Mouse (Mus musculus): ENCODE data around the gene Hsd17b13. TPM values are rescaled to one million over a fixed set of nuclear protein-coding genes. Genes with fewer than 3 reads are reported as not detected.

Gene Hsd17b13
- polyA plus RNA-seq, 1 experiment, result 0.12 TPM

DNA sequence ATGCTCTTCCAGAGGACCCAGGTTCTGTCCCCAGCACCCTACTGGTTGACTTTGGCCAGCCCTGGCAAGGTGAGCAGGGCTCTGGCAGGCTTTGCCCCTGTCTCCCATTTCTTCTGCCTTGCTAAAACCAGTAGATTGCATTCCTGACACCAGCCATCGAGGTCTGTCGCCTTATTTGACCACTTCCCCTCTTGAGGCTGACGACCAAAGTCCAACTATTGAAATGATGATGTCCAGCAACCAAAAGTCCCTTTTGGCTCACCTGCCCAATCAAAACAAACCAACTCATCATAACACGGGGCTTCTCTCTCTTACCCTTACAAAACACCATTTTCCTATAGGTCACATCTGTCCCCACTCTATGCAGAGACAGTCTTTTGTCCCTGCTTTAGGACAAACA, 64.1 kb downstream of the Hsd17b13 start:
- no peak for TF ChIP-seq POLR2A (IDR thresholded peaks at IDR 0.05; ENCODE audit: control insufficient read depth, low read depth, low read length)
- TF ChIP-seq CTCF (IDR thresholded peaks at IDR 0.05; ENCODE audit: control insufficient read depth, insufficient read depth, insufficient replicate concordance, low read depth, low read length), result no peak
- H3K36me3 ChIP-seq (ENCODE audit: control insufficient read depth, insufficient read depth, low read length), result no peaks in the 10 kb centered on the region
- no peak overlapping the region for H3K4me3 ChIP-seq (ENCODE audit: control insufficient read depth, low read depth, low read length)
- peaks cover 7% of the 10 kb centered on the region for H3K4me1 ChIP-seq (ENCODE audit: control insufficient read depth, insufficient read depth, low read length)
- no peaks in the 10 kb centered on the region for H3K27me3 ChIP-seq (ENCODE audit: control insufficient read depth, insufficient read depth, low read length)
- no peak overlapping the region for H3K27ac ChIP-seq (ENCODE audit: control insufficient read depth, insufficient read depth, low read depth, low read length)

DNA sequence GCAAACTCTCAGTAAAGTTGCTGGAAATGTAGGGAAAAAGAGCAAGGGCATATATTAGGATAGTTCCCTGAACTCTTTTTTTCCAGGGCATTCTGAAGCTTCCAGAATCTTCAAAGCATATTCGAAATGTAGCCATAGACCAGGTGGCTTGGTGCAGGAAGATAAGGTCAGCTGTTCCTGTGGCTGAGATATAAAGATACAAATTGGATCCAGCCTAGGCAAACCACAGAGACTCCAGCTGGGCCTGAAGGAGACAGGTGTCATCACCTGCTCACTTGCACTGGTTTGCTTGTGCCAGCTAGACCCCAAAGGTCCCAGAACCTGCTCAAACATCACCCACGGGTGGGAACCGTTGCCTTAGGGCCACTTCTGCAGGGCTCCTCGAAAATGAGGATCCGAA, 65.7 kb downstream of the Hsd17b13 start:
- H3K4me1 ChIP-seq (ENCODE audit: control insufficient read depth, insufficient read depth, low read length), result peaks cover 7% of the 10 kb centered on the region
- H3K27me3 ChIP-seq (ENCODE audit: control insufficient read depth, insufficient read depth, low read length), result no peaks in the 10 kb centered on the region
- TF ChIP-seq POLR2A (IDR thresholded peaks at IDR 0.05; ENCODE audit: control insufficient read depth, low read depth, low read length) (no peak), CTCF (IDR thresholded peaks at IDR 0.05; ENCODE audit: control insufficient read depth, insufficient read depth, insufficient replicate concordance, low read depth, low read length) (no peak)
- H3K27ac ChIP-seq (ENCODE audit: control insufficient read depth, insufficient read depth, low read depth, low read length), result no peak overlapping the region
- H3K4me3 ChIP-seq (ENCODE audit: control insufficient read depth, low read depth, low read length), result no peak overlapping the region
- no peaks in the 10 kb centered on the region for H3K36me3 ChIP-seq (ENCODE audit: control insufficient read depth, insufficient read depth, low read length)

- Histone ChIP-seq H3K27me3 (ENCODE audit: control insufficient read depth, insufficient read depth, low read length) (no peaks in the 10 kb centered on the region), H3K4me3 (ENCODE audit: control insufficient read depth, low read depth, low read length) (peak within 1 kb of the TSS; percentile 95), H3K36me3 (ENCODE audit: control insufficient read depth, insufficient read depth, low read length) (no peaks in the 10 kb centered on the region), H3K27ac (ENCODE audit: control insufficient read depth, insufficient read depth, low read depth, low read length) (peak within 1 kb of the TSS; percentile 54), H3K4me1 (ENCODE audit: control insufficient read depth, insufficient read depth, low read length) (peaks cover 7% of the 10 kb centered on the region)
- peak; percentile 30; the same call in 1 of the 2 replicates for TF ChIP-seq POLR2A (IDR thresholded peaks at IDR 0.05; ENCODE audit: control insufficient read depth, low read depth, low read length)
- no peak for TF ChIP-seq CTCF (IDR thresholded peaks at IDR 0.05; ENCODE audit: control insufficient read depth, insufficient read depth, insufficient replicate concordance, low read depth, low read length)
Measured at GRCm38 (mm10) chr5:103910748-103911409, 66.3 kb downstream of the Hsd17b13 start, which contains the start of gene Klhl8. TSS of gene Klhl8 (minus strand) at chr5:103911259.

DNA sequence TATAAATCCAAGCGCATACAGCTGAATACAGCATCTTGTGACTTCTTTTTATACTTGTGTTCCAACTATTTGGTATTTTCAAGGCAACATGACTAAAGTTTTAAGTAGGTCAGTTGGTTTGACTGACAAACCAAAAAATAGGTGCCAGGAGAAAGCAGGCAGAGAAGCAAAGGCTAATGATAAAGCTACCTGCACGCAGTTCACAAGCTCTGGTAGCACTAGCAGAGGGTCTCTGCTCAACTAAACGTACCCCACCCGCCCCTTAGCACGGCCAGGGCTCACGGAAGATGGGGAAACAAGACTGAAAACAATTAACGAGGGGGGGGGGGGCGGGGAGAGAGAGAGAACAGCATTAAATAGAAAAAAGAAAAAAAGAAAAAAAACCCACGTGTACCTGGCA, 67.1 kb downstream of the Hsd17b13 start:
- no peaks in the 10 kb centered on the region for H3K36me3 ChIP-seq (ENCODE audit: control insufficient read depth, insufficient read depth, low read length)
- H3K27me3 ChIP-seq (ENCODE audit: control insufficient read depth, insufficient read depth, low read length), result no peaks in the 10 kb centered on the region
- H3K27ac ChIP-seq (ENCODE audit: control insufficient read depth, insufficient read depth, low read depth, low read length), result no peak overlapping the region
- H3K4me1 ChIP-seq (ENCODE audit: control insufficient read depth, insufficient read depth, low read length), result peaks cover 7% of the 10 kb centered on the region
- H3K4me3 ChIP-seq (ENCODE audit: control insufficient read depth, low read depth, low read length), result no peak overlapping the region
- TF ChIP-seq CTCF (IDR thresholded peaks at IDR 0.05; ENCODE audit: control insufficient read depth, insufficient read depth, insufficient replicate concordance, low read depth, low read length) (no peak), POLR2A (IDR thresholded peaks at IDR 0.05; ENCODE audit: control insufficient read depth, low read depth, low read length) (no peak)

GRCm38 (mm10) chr5:103909466-103909865, 67.7 kb downstream of the Hsd17b13 start:
- Histone ChIP-seq H3K4me3 (ENCODE audit: control insufficient read depth, low read depth, low read length) (no peak overlapping the region), H3K27ac (ENCODE audit: control insufficient read depth, insufficient read depth, low read depth, low read length) (no peak overlapping the region), H3K36me3 (ENCODE audit: control insufficient read depth, insufficient read depth, low read length) (no peaks in the 10 kb centered on the region), H3K4me1 (ENCODE audit: control insufficient read depth, insufficient read depth, low read length) (peaks cover 7% of the 10 kb centered on the region), H3K27me3 (ENCODE audit: control insufficient read depth, insufficient read depth, low read length) (no peaks in the 10 kb centered on the region)
- TF ChIP-seq CTCF (IDR thresholded peaks at IDR 0.05; ENCODE audit: control insufficient read depth, insufficient read depth, insufficient replicate concordance, low read depth, low read length), result no peak
- TF ChIP-seq POLR2A (IDR thresholded peaks at IDR 0.05; ENCODE audit: control insufficient read depth, low read depth, low read length), result no peak

GRCm38 (mm10) chr5:103908851-103909250, 68.4 kb downstream of the Hsd17b13 start:
- Histone ChIP-seq H3K36me3 (ENCODE audit: control insufficient read depth, insufficient read depth, low read length) (no peaks in the 10 kb centered on the region), H3K27ac (ENCODE audit: control insufficient read depth, insufficient read depth, low read depth, low read length) (no peak overlapping the region), H3K4me1 (ENCODE audit: control insufficient read depth, insufficient read depth, low read length) (peaks cover 7% of the 10 kb centered on the region), H3K4me3 (ENCODE audit: control insufficient read depth, low read depth, low read length) (no peak overlapping the region), H3K27me3 (ENCODE audit: control insufficient read depth, insufficient read depth, low read length) (no peaks in the 10 kb centered on the region)
- TF ChIP-seq CTCF (IDR thresholded peaks at IDR 0.05; ENCODE audit: control insufficient read depth, insufficient read depth, insufficient replicate concordance, low read depth, low read length) (no peak), POLR2A (IDR thresholded peaks at IDR 0.05; ENCODE audit: control insufficient read depth, low read depth, low read length) (no peak)

GRCm38 (mm10) chr5:103907844-103908243, 69.4 kb downstream of the Hsd17b13 start:
- H3K4me3 ChIP-seq (ENCODE audit: control insufficient read depth, low read depth, low read length), result no peak overlapping the region
- no peaks in the 10 kb centered on the region for H3K27me3 ChIP-seq (ENCODE audit: control insufficient read depth, insufficient read depth, low read length)
- H3K27ac ChIP-seq (ENCODE audit: control insufficient read depth, insufficient read depth, low read depth, low read length), result no peak overlapping the region
- TF ChIP-seq POLR2A (IDR thresholded peaks at IDR 0.05; ENCODE audit: control insufficient read depth, low read depth, low read length), result no peak
- no peak for TF ChIP-seq CTCF (IDR thresholded peaks at IDR 0.05; ENCODE audit: control insufficient read depth, insufficient read depth, insufficient replicate concordance, low read depth, low read length)
- H3K4me1 ChIP-seq (ENCODE audit: control insufficient read depth, insufficient read depth, low read length), result peaks cover 7% of the 10 kb centered on the region
- no peaks in the 10 kb centered on the region for H3K36me3 ChIP-seq (ENCODE audit: control insufficient read depth, insufficient read depth, low read length)

Measured in testis, adult 2 months (tissue).